Mouse (Mus musculus): ENCODE results near the gene Tfdp1. TPM values are rescaled to one million over a fixed set of nuclear protein-coding genes. Genes with fewer than 3 reads are reported as not detected.
A peak's percentile ranks its signal among the peaks of the same experiment; 100 is the strongest.

Tfdp1 gene
- total RNA-seq, 2 experiments from 2014 or later: 47.3 to 55.3 TPM

GRCm38 (mm10) chr8:13412891-13413558 is 74.5 kb downstream of the Tfdp1 start:
- intact Hi-C loops (cut with DNase I): loop anchor here (1.0 to 5.0 kb wide), 3 partner anchors 48 to 339 kb away; no protein-coding TSS in a partner anchor
- DNase-seq: peak; percentile 46 to 52

GRCm38 (mm10) chr8:13413823-13414390 is 75.4 kb downstream of the Tfdp1 start:
- no peak for DNase-seq

GRCm38 (mm10) chr8:13415879-13416278 is 77.3 kb downstream of the Tfdp1 start:
- peak; percentile 38 to 55 for DNase-seq

More at GRCm38 (mm10) chr8:13413823-13414390, 75.4 kb downstream of the Tfdp1 start:
- intact Hi-C loops (cut with DNase I): loop anchor here (5.0 kb wide), 2 partner anchors 133 to 338 kb away; no protein-coding TSS in a partner anchor

GRCm38 (mm10) chr8:13419111-13419639 is 80.6 kb downstream of the Tfdp1 start:
- DNase-seq: no peak
- intact Hi-C loops (cut with DNase I): no loop called here

More at GRCm38 (mm10) chr8:13415879-13416278, 77.3 kb downstream of the Tfdp1 start:
- intact Hi-C loops (cut with DNase I): no loop called here

- intact Hi-C loops (cut with DNase I): no loop called here
- no peak for DNase-seq
These were observed 82.4 kb downstream of the Tfdp1 start for GRCm38 (mm10) chr8:13420970-13421369.

- DNase-seq: no peak
- intact Hi-C loops (cut with DNase I): no loop called here
These were observed 88.8 kb downstream of the Tfdp1 start for GRCm38 (mm10) chr8:13427351-13427750.

Other genes starting within 250 kb of the Tfdp1 start
- gene Pcid2, start 233.3 kb upstream of the Tfdp1 start, total RNA-seq (2021): 1 to 10 TPM; 7.5 to 8.1 TPM
- 10 to 100 TPM; 65.9 to 66.7 TPM for gene Cul4a, start 233.1 kb upstream of the Tfdp1 start, total RNA-seq (2021)
- gene Lamp1, start 179.6 kb upstream of the Tfdp1 start, total RNA-seq (2021): 100 to 1,000 TPM; 299 to 317 TPM
- 10 to 100 TPM; 10.8 to 13.1 TPM for gene Grtp1, start 138.1 kb upstream of the Tfdp1 start, total RNA-seq (2021)
- gene Adprhl1, start 84.6 kb upstream of the Tfdp1 start, total RNA-seq (2021): 10 to 100 TPM; 47.4 to 71.2 TPM
- gene Dcun1d2, start 50.6 kb upstream of the Tfdp1 start, total RNA-seq (2021): 10 to 100 TPM; 72.0 to 72.2 TPM
- 10 to 100 TPM; 12.0 to 12.7 TPM for gene Tmco3, start 50.6 kb upstream of the Tfdp1 start, total RNA-seq (2021)
- not detected for gene Atp4b, start 58.1 kb downstream of the Tfdp1 start, total RNA-seq (2021)
- under 1 TPM in 1 of 2 experiments, not detected in 1; 0.03 TPM for gene Grk1, start 66.3 kb downstream of the Tfdp1 start, total RNA-seq (2021)
- gene Tmem255b, start 96.4 kb downstream of the Tfdp1 start, total RNA-seq (2021): 1 to 10 TPM; 2.7 to 2.8 TPM
- 10 to 100 TPM; 55.1 to 58.8 TPM for gene Gas6, start 155.7 kb downstream of the Tfdp1 start, total RNA-seq (2021)
- gene 1700029H14Rik, start 223.7 kb downstream of the Tfdp1 start, total RNA-seq (2021): not detected

All from gastrocnemius, postnatal 36 days (tissue).